Mouse (Mus musculus) cerebellum, adult 18-20 months (tissue): ENCODE results near the gene Vsig10.

Experiments used
- DNase-seq, 2 experiments: peaks; one replicate each; pipeline ENCODE4 v3.0.0; 2021

The Vsig10 gene

GRCm38 (mm10) chr5:117388296-117388751 lies 69.4 kb downstream of the Vsig10 start:
- DNase-seq: peak; percentile 67 to 69

GRCm38 (mm10) chr5:117388877-117389276 lies 70.0 kb downstream of the Vsig10 start, which contains the start of gene Rfc5:
Gene Rfc5 (minus strand): TSS chr5:117389047.
- DNase-seq: peak; percentile 91 to 95

GRCm38 (mm10) chr5:117390895-117391294 lies 72.0 kb downstream of the Vsig10 start:
- DNase-seq: no peak

- DNase-seq: no peak
Observed at GRCm38 (mm10) chr5:117395834-117396233, 77.0 kb downstream of the Vsig10 start.

- no peak for DNase-seq
Observed at GRCm38 (mm10) chr5:117396596-117397014, 77.7 kb downstream of the Vsig10 start.

GRCm38 (mm10) chr5:117397371-117397770 lies 78.5 kb downstream of the Vsig10 start:
- no peak for DNase-seq

GRCm38 (mm10) chr5:117398007-117398550 lies 79.2 kb downstream of the Vsig10 start:
- no peak for DNase-seq

- DNase-seq: no peak
Observed at GRCm38 (mm10) chr5:117399281-117399680, 80.4 kb downstream of the Vsig10 start.

GRCm38 (mm10) chr5:117403609-117404008 lies 84.7 kb downstream of the Vsig10 start:
- DNase-seq: no peak
